In genomic region chr4:32083456-32083855, GRCm38 (mm10) we compare ENCODE assay signal across 18 mouse cellular contexts.
DNase-seq lines count a peak whose midpoint lies in the region; ATAC-seq lines count a peak whose summit lies in the region.
"Had no signal": no experiment of that assay in that cellular context is flagged by ENCODE, and none has a peak within 500 bp of the region (broad histone marks: within the 10 kb centered on the region; RNA-seq: fewer than 3 reads in every experiment).

No protein-coding gene starts in this region.

- no peak overlapping the region for H3K4me2 ChIP-seq in hindbrain, embryonic 16.5 days (ENCODE audit: low read length)
- H3K4me2 ChIP-seq in hindbrain, embryonic 14.5 days (replicated peaks): no peak overlapping the region
- H3K4me2 ChIP-seq in neural tube, embryonic 14.5 days (ENCODE audit: low read depth, low read length): no peak overlapping the region
- no peak overlapping the region for H3K4me2 ChIP-seq in liver, embryonic 11.5 days
- H3K4me2 ChIP-seq: embryonic facial prominence, embryonic 15.5 days; liver, embryonic 12.5 days; stomach, embryonic 15.5 days had no signal

- 47% methylated on average over 8 of the region's 8 CpGs for WGBS in hindbrain, embryonic 10.5 days
- 25% methylated on average over 8 of the region's 8 CpGs for WGBS in hindbrain, embryonic 16.5 days
- WGBS in embryonic facial prominence, embryonic 10.5 days: 34% methylated on average over 8 of the region's 8 CpGs
- WGBS in hindbrain, embryonic 14.5 days: 22% methylated on average over 8 of the region's 8 CpGs
- WGBS in neural tube, embryonic 14.5 days: 23% methylated on average over 8 of the region's 8 CpGs
- 78% methylated on average over 8 of the region's 8 CpGs for WGBS in liver, embryonic 11.5 days

- no peak overlapping the region for H3K4me3 ChIP-seq in hindbrain, embryonic 10.5 days
- H3K4me3 ChIP-seq in hindbrain, embryonic 16.5 days (ENCODE audit: low read length): no peak overlapping the region
- no peak overlapping the region for H3K4me3 ChIP-seq in embryonic facial prominence, embryonic 10.5 days
- H3K4me3 ChIP-seq in hindbrain, embryonic 14.5 days (replicated peaks; ENCODE audit: low read length): no peak overlapping the region
- H3K4me3 ChIP-seq in neural tube, embryonic 14.5 days (ENCODE audit: low read depth, low read length): no peak overlapping the region
- no peak overlapping the region for H3K4me3 ChIP-seq in liver, embryonic 11.5 days (ENCODE audit: low read depth, low read length)
- H3K4me3 ChIP-seq: embryonic facial prominence, embryonic 15.5 days; liver, embryonic 12.5 days; megakaryocyte, embryonic 14.5 days; stomach, embryonic 15.5 days had no signal

- ATAC-seq in hindbrain, embryonic 16.5 days: no peak
- ATAC-seq in hindbrain, embryonic 14.5 days (ENCODE audit: low FRiP score): no peak; the same call in 1 of the 2 replicates
- peak; percentile 25; the same call in 1 of the 2 replicates for ATAC-seq in neural tube, embryonic 14.5 days (ENCODE audit: low read depth)
- no peak for ATAC-seq in liver, embryonic 11.5 days (replicated peaks; ENCODE audit: low FRiP score)
- ATAC-seq: liver, embryonic 12.5 days had no signal

- H3K9ac ChIP-seq in hindbrain, embryonic 16.5 days (ENCODE audit: low read depth, low read length): no peak overlapping the region
- H3K9ac ChIP-seq in hindbrain, embryonic 14.5 days: no peak overlapping the region
- no peak overlapping the region for H3K9ac ChIP-seq in neural tube, embryonic 14.5 days (replicated peaks; ENCODE audit: low read depth, low read length)
- no peak overlapping the region for H3K9ac ChIP-seq in liver, embryonic 11.5 days (ENCODE audit: low read depth, low read length)
- H3K9ac ChIP-seq: embryonic facial prominence, embryonic 15.5 days; liver, embryonic 12.5 days; stomach, embryonic 15.5 days had no signal

- DNase-seq in hindbrain, embryonic 10.5 days (ENCODE audit: low spot score): no peak
- no peak for DNase-seq in embryonic facial prominence, embryonic 10.5 days (ENCODE audit: low spot score)
- DNase-seq in hindbrain, embryonic 14.5 days (ENCODE audit: low spot score): no peak
- DNase-seq in liver, embryonic 11.5 days (ENCODE audit: low spot score): no peak
- DNase-seq in cerebellum, adult 9-11 months: no peak
- DNase-seq: B cell, adult 2 months; cerebellum, adult 8-10 months; kidney, adult 2 months; kidney, postnatal 10 days; lung, adult 2 months; thymus, adult 18-20 months; thymus, postnatal 4 days had no signal

- H3K9me3 ChIP-seq in hindbrain, embryonic 10.5 days: no peaks in the 10 kb centered on the region
- no peaks in the 10 kb centered on the region for H3K9me3 ChIP-seq in hindbrain, embryonic 16.5 days (ENCODE audit: control insufficient read depth, low read length)
- no peaks in the 10 kb centered on the region for H3K9me3 ChIP-seq in embryonic facial prominence, embryonic 10.5 days
- H3K9me3 ChIP-seq in hindbrain, embryonic 14.5 days (ENCODE audit: control insufficient read depth, low read length): no peaks in the 10 kb centered on the region
- H3K9me3 ChIP-seq in neural tube, embryonic 14.5 days (ENCODE audit: control insufficient read depth, low read length): no peaks in the 10 kb centered on the region
- H3K9me3 ChIP-seq in liver, embryonic 11.5 days (ENCODE audit: control insufficient read depth, low read length): no peaks in the 10 kb centered on the region
- H3K9me3 ChIP-seq: embryonic facial prominence, embryonic 15.5 days; liver, embryonic 12.5 days; megakaryocyte, embryonic 14.5 days; stomach, embryonic 15.5 days had no signal

- no peaks in the 10 kb centered on the region for H3K27me3 ChIP-seq in hindbrain, embryonic 10.5 days (ENCODE audit: insufficient read depth, poor library complexity, severe bottlenecking)
- H3K27me3 ChIP-seq in hindbrain, embryonic 16.5 days (replicated peaks; ENCODE audit: control insufficient read depth, insufficient read depth, low read length): no peaks in the 10 kb centered on the region
- no peaks in the 10 kb centered on the region for H3K27me3 ChIP-seq in embryonic facial prominence, embryonic 10.5 days (replicated peaks; ENCODE audit: low read depth, poor library complexity, severe bottlenecking)
- H3K27me3 ChIP-seq in hindbrain, embryonic 14.5 days (ENCODE audit: control insufficient read depth, insufficient read depth, low read length): no peaks in the 10 kb centered on the region
- H3K27me3 ChIP-seq in neural tube, embryonic 14.5 days (ENCODE audit: control insufficient read depth, insufficient read depth, low read length): no peaks in the 10 kb centered on the region
- H3K27me3 ChIP-seq in liver, embryonic 11.5 days (replicated peaks; ENCODE audit: control insufficient read depth, insufficient read depth, low read length): no peaks in the 10 kb centered on the region
- H3K27me3 ChIP-seq: embryonic facial prominence, embryonic 15.5 days; liver, embryonic 12.5 days; stomach, embryonic 15.5 days had no signal

- H3K27ac ChIP-seq in hindbrain, embryonic 10.5 days: peak overlapping the region; percentile 64
- H3K27ac ChIP-seq in hindbrain, embryonic 16.5 days (ENCODE audit: low read depth, low read length): no peak overlapping the region
- H3K27ac ChIP-seq in embryonic facial prominence, embryonic 10.5 days (replicated peaks): peak overlapping the region; percentile 1; the same call in 1 of the 2 replicates
- peak overlapping the region; percentile 41 for H3K27ac ChIP-seq in hindbrain, embryonic 14.5 days
- peak overlapping the region; percentile 17; the same call in 1 of the 2 replicates for H3K27ac ChIP-seq in neural tube, embryonic 14.5 days (ENCODE audit: low read depth, low read length)
- H3K27ac ChIP-seq in liver, embryonic 11.5 days (ENCODE audit: low read depth, low read length): no peak overlapping the region
- H3K27ac ChIP-seq: embryonic facial prominence, embryonic 15.5 days; liver, embryonic 12.5 days; stomach, embryonic 15.5 days had no signal

- H3K4me1 ChIP-seq in hindbrain, embryonic 10.5 days (replicated peaks): peaks cover 12% of the 10 kb centered on the region
- H3K4me1 ChIP-seq in hindbrain, embryonic 16.5 days (ENCODE audit: control insufficient read depth, insufficient read depth, low read depth, low read length): no peaks in the 10 kb centered on the region; the same call in 1 of the 2 replicates
- peaks cover 12% of the 10 kb centered on the region for H3K4me1 ChIP-seq in embryonic facial prominence, embryonic 10.5 days
- H3K4me1 ChIP-seq in hindbrain, embryonic 14.5 days (replicated peaks; ENCODE audit: control insufficient read depth, insufficient read depth, low read length): peaks cover 9% of the 10 kb centered on the region; the same call in 1 of the 2 replicates
- H3K4me1 ChIP-seq in neural tube, embryonic 14.5 days (ENCODE audit: control insufficient read depth, insufficient read depth, low read length): 0 out of 2 replicates have a peak, but pooled peaks cover 4% of the 10 kb centered on the region
- H3K4me1 ChIP-seq in liver, embryonic 11.5 days (replicated peaks; ENCODE audit: control insufficient read depth, insufficient read depth, low read length): no peaks in the 10 kb centered on the region
- H3K4me1 ChIP-seq: embryonic facial prominence, embryonic 15.5 days; liver, embryonic 12.5 days; megakaryocyte, embryonic 14.5 days; stomach, embryonic 15.5 days had no signal

- no peaks in the 10 kb centered on the region for H3K36me3 ChIP-seq in hindbrain, embryonic 10.5 days
- H3K36me3 ChIP-seq in hindbrain, embryonic 16.5 days (ENCODE audit: control insufficient read depth, insufficient read depth, low read length): no peaks in the 10 kb centered on the region
- no peaks in the 10 kb centered on the region for H3K36me3 ChIP-seq in embryonic facial prominence, embryonic 10.5 days (replicated peaks)
- H3K36me3 ChIP-seq in hindbrain, embryonic 14.5 days (replicated peaks; ENCODE audit: control insufficient read depth, insufficient read depth): no peaks in the 10 kb centered on the region
- no peaks in the 10 kb centered on the region for H3K36me3 ChIP-seq in neural tube, embryonic 14.5 days (ENCODE audit: control insufficient read depth, insufficient read depth, low read length)
- H3K36me3 ChIP-seq in liver, embryonic 11.5 days (ENCODE audit: control insufficient read depth, insufficient read depth, low read length): no peaks in the 10 kb centered on the region
- H3K36me3 ChIP-seq: embryonic facial prominence, embryonic 15.5 days; liver, embryonic 12.5 days; stomach, embryonic 15.5 days had no signal

Comparison
In these comparisons a context has a peak if more than half of its experiments do, and no peak if none do; other contexts are left out.
1. H3K27ac ChIP-seq: peak in hindbrain, embryonic 10.5 days (single experiment), embryonic facial prominence, embryonic 10.5 days (single experiment), hindbrain, embryonic 14.5 days (single experiment) and neural tube, embryonic 14.5 days (single experiment); none in hindbrain, embryonic 16.5 days (single experiment) and liver, embryonic 11.5 days (single experiment).